Mouse (Mus musculus): ENCODE data around the gene Ypel3. TPM values are rescaled to one million over a fixed set of nuclear protein-coding genes. Genes with fewer than 3 reads are reported as not detected.
A peak's percentile ranks its signal among the peaks of the same experiment; 100 is the strongest.

The Ypel3 gene
- total RNA-seq, 1 experiment, result 19.4 TPM

DNA sequence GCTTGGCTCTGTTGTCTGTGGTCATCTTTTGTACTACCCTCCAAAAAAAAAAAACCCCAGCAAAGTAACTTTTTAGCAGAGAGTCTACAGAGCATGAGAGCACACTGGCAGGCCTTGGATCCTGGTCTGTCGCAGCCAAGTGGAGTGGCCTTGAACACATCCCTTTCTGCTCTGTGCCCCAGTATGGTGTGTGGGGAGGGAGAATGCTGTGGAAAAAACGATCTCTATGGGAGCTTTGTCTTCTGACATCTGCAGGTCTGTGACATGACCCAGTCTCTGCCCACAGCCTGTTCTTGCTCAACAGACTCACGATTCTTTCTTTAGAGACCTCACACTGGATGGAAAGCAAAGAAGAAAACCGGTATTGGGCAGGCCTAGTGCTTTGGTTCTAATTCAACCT lies 15.8 kb upstream of the Ypel3 start:
- Histone ChIP-seq H3K27ac (ENCODE audit: insufficient read depth, low read depth, low read length, poor library complexity, severe bottlenecking) (peak overlapping the region; percentile 54; the same call in 1 of the 2 replicates), H3K4me3 (ENCODE audit: insufficient read depth in 1 of 2, low read depth in 1 of 2, low read length in 2 of 2, poor library complexity in 1 of 2, severe bottlenecking in 1 of 2) (peak overlapping the region; percentile 92 to 99; a peak in 2 of 4 replicates), H3K4me1 (ENCODE audit: control insufficient read depth in 2 of 2, insufficient read depth in 2 of 2, low read length in 2 of 2, poor library complexity in 1 of 2) (peaks cover 5 to 19% of the 10 kb centered on the region in 2 experiments; a peak in 2 of 4 replicates), H3K36me3 (ENCODE audit: control insufficient read depth, insufficient read depth, low read length, poor library complexity, severe bottlenecking) (peaks cover 24% of the 10 kb centered on the region), H3K9me3 (ENCODE audit: control insufficient read depth, insufficient read depth, low read depth, low read length) (no peaks in the 10 kb centered on the region), H3K9ac (ENCODE audit: insufficient read depth, low read depth, low read length, poor library complexity, severe bottlenecking) (peak overlapping the region; percentile 54; the same call in 1 of the 2 replicates)
- TF ChIP-seq CHD2 (IDR thresholded peaks at IDR 0.05; ENCODE audit: low read depth, low read length), result no peak
- no peak for TF ChIP-seq ZC3H11A (IDR thresholded peaks at IDR 0.05; ENCODE audit: borderline replicate concordance, low read depth, low read length)
- no peak for TF ChIP-seq HCFC1 (IDR thresholded peaks at IDR 0.05; ENCODE audit: borderline replicate concordance, insufficient read depth, low read length)
- no peak for TF ChIP-seq MAFK (IDR thresholded peaks at IDR 0.05; ENCODE audit: insufficient read depth, low read depth, low read length)
- TF ChIP-seq ZNF384 (IDR thresholded peaks at IDR 0.05; ENCODE audit: low read depth, low read length), result no peak
- in situ Hi-C loops (cut with MboI; ENCODE audit: low sequenced_read_pairs in 2 of 2, unreplicated experiment in 2 of 2), result no loop called here
- DNase-seq (ENCODE audit: low read depth, low spot score), result no peak

GRCm38 (mm10) chr7:126761529-126762067 lies 15.2 kb upstream of the Ypel3 start:
- in situ Hi-C loops (cut with MboI; ENCODE audit: low sequenced_read_pairs in 2 of 2, unreplicated experiment in 2 of 2), result no loop called here
- Histone ChIP-seq H3K27ac (ENCODE audit: insufficient read depth, low read depth, low read length, poor library complexity, severe bottlenecking) (peak overlapping the region; percentile 54; the same call in 1 of the 2 replicates), H3K4me1 (ENCODE audit: control insufficient read depth in 2 of 2, insufficient read depth in 2 of 2, low read length in 2 of 2, poor library complexity in 1 of 2) (peaks cover 5 to 22% of the 10 kb centered on the region in 2 experiments; a peak in 2 of 4 replicates), H3K9me3 (ENCODE audit: control insufficient read depth, insufficient read depth, low read depth, low read length) (no peaks in the 10 kb centered on the region), H3K4me3 (ENCODE audit: insufficient read depth in 1 of 2, low read depth in 1 of 2, low read length in 2 of 2, poor library complexity in 1 of 2, severe bottlenecking in 1 of 2) (no peak overlapping the region), H3K36me3 (ENCODE audit: control insufficient read depth, insufficient read depth, low read length, poor library complexity, severe bottlenecking) (peaks cover 24% of the 10 kb centered on the region), H3K9ac (ENCODE audit: insufficient read depth, low read depth, low read length, poor library complexity, severe bottlenecking) (no peak overlapping the region)
- no peak for DNase-seq (ENCODE audit: low read depth, low spot score)
- TF ChIP-seq CHD2 (IDR thresholded peaks at IDR 0.05; ENCODE audit: low read depth, low read length), result no peak
- no peak for TF ChIP-seq ZC3H11A (IDR thresholded peaks at IDR 0.05; ENCODE audit: borderline replicate concordance, low read depth, low read length)
- no peak for TF ChIP-seq ZNF384 (IDR thresholded peaks at IDR 0.05; ENCODE audit: low read depth, low read length)

DNA sequence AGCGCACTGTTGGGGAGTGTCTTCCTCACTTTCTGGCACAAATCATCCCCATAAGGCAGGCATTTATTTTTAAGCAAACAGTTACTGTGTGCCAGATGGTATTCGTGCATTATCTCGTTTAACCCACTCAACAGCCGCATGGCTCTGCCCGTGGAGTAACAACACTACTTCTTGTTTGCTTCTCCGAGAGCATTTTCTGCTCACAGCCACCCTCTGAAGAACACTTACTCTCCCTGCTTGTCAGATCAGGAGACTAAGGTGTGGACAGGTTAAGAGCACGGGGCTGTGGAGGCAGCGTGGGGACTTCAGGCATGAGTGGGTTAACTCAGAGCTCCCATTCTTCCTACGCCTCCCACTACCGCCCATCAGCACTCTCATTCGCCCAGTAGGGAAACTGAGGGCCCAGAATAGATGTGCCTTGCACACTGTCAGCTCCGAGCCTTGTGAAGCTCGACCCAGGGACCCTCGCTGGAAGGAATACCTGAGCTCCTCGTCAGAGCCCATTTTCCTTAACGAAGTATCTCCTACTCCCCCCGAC lies 14.2 kb upstream of the Ypel3 start:
- peaks cover 28% of the 10 kb centered on the region for H3K36me3 ChIP-seq (ENCODE audit: control insufficient read depth, insufficient read depth, low read length, poor library complexity, severe bottlenecking)
- H3K27ac ChIP-seq (ENCODE audit: insufficient read depth, low read depth, low read length, poor library complexity, severe bottlenecking), result no peak overlapping the region
- no peak overlapping the region for H3K4me3 ChIP-seq (ENCODE audit: insufficient read depth in 1 of 2, low read depth in 1 of 2, low read length in 2 of 2, poor library complexity in 1 of 2, severe bottlenecking in 1 of 2)
- no peak overlapping the region for H3K9ac ChIP-seq (ENCODE audit: insufficient read depth, low read depth, low read length, poor library complexity, severe bottlenecking)
- TF ChIP-seq ZNF384 (IDR thresholded peaks at IDR 0.05; ENCODE audit: low read depth, low read length) (no peak), ZC3H11A (IDR thresholded peaks at IDR 0.05; ENCODE audit: borderline replicate concordance, low read depth, low read length) (no peak), CHD2 (IDR thresholded peaks at IDR 0.05; ENCODE audit: low read depth, low read length) (no peak), HCFC1 (IDR thresholded peaks at IDR 0.05; ENCODE audit: borderline replicate concordance, insufficient read depth, low read length) (no peak), MAFK (IDR thresholded peaks at IDR 0.05; ENCODE audit: insufficient read depth, low read depth, low read length) (no peak)
- in situ Hi-C loops (cut with MboI; ENCODE audit: low sequenced_read_pairs in 2 of 2, unreplicated experiment in 2 of 2), result no loop called here
- peaks cover 5 to 22% of the 10 kb centered on the region in 2 experiments; a peak in 2 of 4 replicates for H3K4me1 ChIP-seq (ENCODE audit: control insufficient read depth in 2 of 2, insufficient read depth in 2 of 2, low read length in 2 of 2, poor library complexity in 1 of 2)
- no peaks in the 10 kb centered on the region for H3K9me3 ChIP-seq (ENCODE audit: control insufficient read depth, insufficient read depth, low read depth, low read length)
- DNase-seq (ENCODE audit: low read depth, low spot score), result no peak

GRCm38 (mm10) chr7:126765540-126765939 lies 11.2 kb upstream of the Ypel3 start:
- Histone ChIP-seq H3K9ac (ENCODE audit: insufficient read depth, low read depth, low read length, poor library complexity, severe bottlenecking) (no peak overlapping the region), H3K9me3 (ENCODE audit: control insufficient read depth, insufficient read depth, low read depth, low read length) (no peaks in the 10 kb centered on the region), H3K36me3 (ENCODE audit: control insufficient read depth, insufficient read depth, low read length, poor library complexity, severe bottlenecking) (peaks cover 30% of the 10 kb centered on the region), H3K4me1 (ENCODE audit: control insufficient read depth in 2 of 2, insufficient read depth in 2 of 2, low read length in 2 of 2, poor library complexity in 1 of 2) (peaks cover 4 to 22% of the 10 kb centered on the region in 2 experiments; a peak in 2 of 4 replicates), H3K4me3 (ENCODE audit: insufficient read depth in 1 of 2, low read depth in 1 of 2, low read length in 2 of 2, poor library complexity in 1 of 2, severe bottlenecking in 1 of 2) (no peak overlapping the region), H3K27ac (ENCODE audit: insufficient read depth, low read depth, low read length, poor library complexity, severe bottlenecking) (no peak overlapping the region)
- TF ChIP-seq ZC3H11A (IDR thresholded peaks at IDR 0.05; ENCODE audit: borderline replicate concordance, low read depth, low read length) (no peak), MAFK (IDR thresholded peaks at IDR 0.05; ENCODE audit: insufficient read depth, low read depth, low read length) (no peak), ZNF384 (IDR thresholded peaks at IDR 0.05; ENCODE audit: low read depth, low read length) (no peak), CHD2 (IDR thresholded peaks at IDR 0.05; ENCODE audit: low read depth, low read length) (no peak), HCFC1 (IDR thresholded peaks at IDR 0.05; ENCODE audit: borderline replicate concordance, insufficient read depth, low read length) (no peak)
- in situ Hi-C loops (cut with MboI; ENCODE audit: low sequenced_read_pairs in 2 of 2, unreplicated experiment in 2 of 2), result no loop called here
- DNase-seq (ENCODE audit: low read depth, low spot score), result no peak

Measured in ES-E14 (cell line).